Mouse (Mus musculus): Measurements from ENCODE around the gene Kctd14. TPM values are rescaled to one million over a fixed set of nuclear protein-coding genes. Genes with fewer than 3 reads are reported as not detected.
"Not testable (repeated sequence)": the region's sequence is repeated elsewhere in the genome, so short reads cannot be mapped to it uniquely, and the experiment has no call there.

Gene Kctd14
- 1 to 10 TPM; 2.3 to 3.6 TPM for total RNA-seq (2021)
- long read RNA-seq, experiment 1 = 0 reads
- long read RNA-seq, experiment 2, partial matches to known transcripts = 0 of 8 reads
- long read RNA-seq, experiment 2, other reads (novel, unspliced or antisense) = 4 of 8 reads

- DNase-seq (ENCODE audit: low spot score in 2 of 2) = not testable (repeated sequence)
Observed at GRCm38 (mm10) chr7:97451023-97451422, at the start of gene Kctd14. Kctd14 (plus strand) TSS chr7:97451323.

DNA sequence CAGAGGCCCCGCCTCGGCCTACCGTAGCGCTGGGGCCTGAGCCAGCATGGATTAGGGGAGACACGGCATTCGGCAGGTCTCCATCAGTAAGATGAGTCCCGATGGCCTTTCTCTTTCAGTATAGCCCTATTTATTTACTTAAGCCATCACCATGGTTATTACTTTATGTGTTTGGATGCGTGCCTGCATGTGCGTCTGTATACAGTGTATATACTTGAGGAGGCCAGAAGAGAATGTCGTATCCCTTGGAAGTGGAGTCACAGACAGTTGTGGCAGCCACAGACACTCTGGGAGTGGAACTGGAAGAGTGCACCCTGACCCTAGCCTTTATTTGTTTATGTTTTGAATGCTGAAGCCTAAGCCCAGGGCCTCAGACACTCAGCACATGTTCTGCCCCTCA is 44.0 kb upstream of the Kctd14 start:
- no peak for DNase-seq (ENCODE audit: low spot score in 2 of 2)

DNA sequence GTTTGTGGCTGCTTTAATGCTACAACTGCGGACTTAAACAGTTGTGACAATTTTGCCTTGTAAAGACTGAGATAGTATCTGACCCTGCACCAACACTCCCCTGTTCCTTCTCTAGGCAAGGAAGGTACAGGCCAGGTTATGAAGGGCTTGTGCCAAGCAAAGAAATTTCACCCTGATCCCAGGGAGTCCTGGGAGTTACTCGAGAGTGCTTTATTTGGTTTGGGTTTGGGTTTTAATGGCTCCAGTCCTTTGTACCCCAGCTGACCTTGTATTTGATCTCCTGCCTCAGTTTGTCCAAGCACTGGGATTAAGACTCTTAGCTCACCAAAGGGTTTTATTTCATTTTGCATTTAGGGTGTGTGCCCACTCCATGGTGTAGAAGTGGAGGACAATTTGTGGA is 40.0 kb upstream of the Kctd14 start:
- DNase-seq (ENCODE audit: low spot score in 2 of 2) = no peak

GRCm38 (mm10) chr7:97411575-97411974 is 39.5 kb upstream of the Kctd14 start:
- no peak for DNase-seq (ENCODE audit: low spot score in 2 of 2)

- DNase-seq (ENCODE audit: low spot score in 2 of 2) = no peak
Observed at GRCm38 (mm10) chr7:97413981-97414380, 37.1 kb upstream of the Kctd14 start.

DNA sequence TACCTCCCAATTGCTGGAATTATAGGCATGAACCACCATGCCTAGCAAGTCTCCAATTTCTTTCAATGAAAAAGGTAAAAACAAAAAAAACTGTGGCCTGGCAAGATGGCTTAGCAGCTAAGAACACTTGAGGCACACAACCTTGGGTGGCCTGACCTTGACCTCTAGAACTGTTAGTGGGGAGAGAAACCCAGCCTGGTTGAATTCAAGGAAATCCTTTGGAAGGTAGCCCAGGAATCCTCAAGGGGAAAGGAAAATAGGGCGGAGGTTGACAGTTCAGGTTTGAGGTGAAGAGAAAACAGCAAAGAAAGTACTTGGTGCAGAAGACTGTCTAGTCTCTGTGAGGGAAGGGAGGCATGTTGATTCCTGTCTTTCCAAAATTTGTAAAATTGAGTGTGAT is 36.7 kb upstream of the Kctd14 start:
- no peak for DNase-seq (ENCODE audit: low spot score in 2 of 2)

- no peak for DNase-seq (ENCODE audit: low spot score in 2 of 2)
Observed at GRCm38 (mm10) chr7:97414915-97415687, 36.0 kb upstream of the Kctd14 start.

- no peak for DNase-seq (ENCODE audit: low spot score in 2 of 2)
Observed at GRCm38 (mm10) chr7:97416473-97416872, 34.6 kb upstream of the Kctd14 start.

GRCm38 (mm10) chr7:97416906-97417777 is 34.0 kb upstream of the Kctd14 start, which contains the start of gene Thrsp:
Thrsp (minus strand) TSS chr7:97417730.
- peak; percentile 75 to 91 for DNase-seq (ENCODE audit: low spot score in 2 of 2)

- DNase-seq (ENCODE audit: low spot score in 2 of 2) = no peak
Observed at GRCm38 (mm10) chr7:97418717-97419116, 32.4 kb upstream of the Kctd14 start.

GRCm38 (mm10) chr7:97419163-97419562 is 32.0 kb upstream of the Kctd14 start:
- no peak for DNase-seq (ENCODE audit: low spot score in 2 of 2)

DNA sequence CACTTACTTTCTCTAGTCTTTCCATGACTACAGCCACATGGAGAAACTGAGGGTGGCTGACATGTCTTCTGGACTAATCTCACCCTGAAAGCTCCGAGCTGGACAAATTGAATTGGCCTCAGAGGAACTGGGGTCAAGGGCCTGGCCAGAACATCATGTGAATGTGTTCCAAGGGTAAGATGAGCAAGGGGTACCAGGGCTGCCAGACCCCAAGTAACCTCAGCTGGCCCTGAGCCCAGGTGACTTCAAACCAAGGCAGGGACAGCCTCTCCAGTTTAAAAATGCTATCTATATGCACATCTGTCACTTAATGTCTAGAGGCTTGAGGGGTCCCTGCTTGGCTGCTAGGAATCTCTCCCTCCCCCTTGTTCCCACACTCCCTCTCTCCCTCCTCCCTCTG is 30.7 kb upstream of the Kctd14 start:
- DNase-seq (ENCODE audit: low spot score in 2 of 2) = no peak

GRCm38 (mm10) chr7:97420958-97421651 is 30.0 kb upstream of the Kctd14 start:
- DNase-seq (ENCODE audit: low spot score in 2 of 2) = peak in 1 of 2 experiments; percentile 45

- DNase-seq (ENCODE audit: low spot score in 2 of 2) = no peak
Observed at GRCm38 (mm10) chr7:97423754-97424153, 27.4 kb upstream of the Kctd14 start.

DNA sequence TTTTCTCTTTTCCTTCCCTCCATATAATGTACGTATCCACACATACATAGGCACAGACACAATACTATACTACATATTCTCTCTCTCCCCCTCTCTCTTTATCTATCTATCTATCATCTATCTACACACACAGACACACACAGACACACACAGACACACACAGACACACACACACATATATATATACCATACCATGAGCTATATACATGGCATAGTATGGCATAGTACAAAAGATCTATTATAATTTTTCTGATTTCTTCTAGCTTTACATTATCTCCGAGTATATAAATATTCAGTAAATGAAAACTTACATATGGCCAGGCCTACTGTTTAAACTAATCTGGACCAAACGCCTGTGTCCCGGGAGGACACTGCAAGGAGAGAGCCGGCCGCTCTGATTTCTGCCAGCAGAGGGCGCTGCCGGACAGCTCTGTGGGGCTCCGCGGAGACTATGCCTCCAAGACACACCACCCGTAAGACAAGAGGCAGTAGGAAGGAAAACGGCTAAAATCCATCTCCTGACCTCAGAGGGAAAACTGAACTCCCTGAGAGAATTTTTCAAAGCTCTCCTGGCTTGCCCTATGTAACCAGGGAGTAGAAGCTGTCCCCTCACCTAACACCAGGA is 26.4 kb upstream of the Kctd14 start:
- peak; percentile 83 to 89 for DNase-seq (ENCODE audit: low spot score in 2 of 2)

DNA sequence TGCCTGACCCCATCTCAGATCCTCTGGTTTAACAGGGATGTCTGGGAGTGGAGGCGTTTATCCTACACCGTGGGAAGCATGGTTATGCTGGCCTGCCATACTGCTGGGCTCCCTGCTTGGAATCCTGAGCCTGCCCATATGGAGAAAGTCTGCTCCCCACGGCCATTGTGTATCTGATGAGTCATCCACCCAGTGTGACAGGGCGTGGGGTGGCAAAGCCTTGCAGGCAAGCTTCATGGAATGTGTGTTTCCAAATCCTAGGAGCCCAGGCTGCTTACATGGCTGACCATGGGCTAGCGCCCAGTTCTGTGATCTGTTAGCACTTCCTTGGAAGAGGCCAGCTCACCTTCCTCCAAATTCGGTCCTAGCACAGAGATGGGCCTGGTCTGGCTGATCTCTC is 24.6 kb upstream of the Kctd14 start:
- DNase-seq (ENCODE audit: low spot score in 2 of 2) = no peak

DNA sequence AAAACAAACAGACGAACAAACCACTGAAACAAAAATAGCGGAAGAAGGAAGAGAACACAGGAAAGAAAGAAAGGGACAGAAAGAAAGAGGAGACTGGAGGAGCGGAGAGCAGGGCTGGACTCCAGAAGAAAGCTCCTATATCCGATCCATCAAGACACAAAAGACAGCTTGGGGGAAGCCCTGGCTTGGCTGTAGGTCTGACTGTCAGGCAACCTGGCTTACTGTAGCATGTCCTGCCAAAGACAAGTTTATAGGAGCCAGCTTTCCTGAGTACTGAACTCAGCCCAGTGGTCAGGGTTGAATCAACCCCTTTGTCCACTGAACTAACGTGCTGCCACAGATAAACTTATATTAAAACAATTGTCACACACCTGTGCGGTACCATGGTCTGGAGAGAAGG is 23.8 kb upstream of the Kctd14 start:
- no peak for DNase-seq (ENCODE audit: low spot score in 2 of 2)

GRCm38 (mm10) chr7:97427778-97428420 is 23.2 kb upstream of the Kctd14 start:
- peak; percentile 33 to 65 for DNase-seq (ENCODE audit: low spot score in 2 of 2)

GRCm38 (mm10) chr7:97429705-97430104 is 21.4 kb upstream of the Kctd14 start:
- no peak for DNase-seq (ENCODE audit: low spot score in 2 of 2)

DNA sequence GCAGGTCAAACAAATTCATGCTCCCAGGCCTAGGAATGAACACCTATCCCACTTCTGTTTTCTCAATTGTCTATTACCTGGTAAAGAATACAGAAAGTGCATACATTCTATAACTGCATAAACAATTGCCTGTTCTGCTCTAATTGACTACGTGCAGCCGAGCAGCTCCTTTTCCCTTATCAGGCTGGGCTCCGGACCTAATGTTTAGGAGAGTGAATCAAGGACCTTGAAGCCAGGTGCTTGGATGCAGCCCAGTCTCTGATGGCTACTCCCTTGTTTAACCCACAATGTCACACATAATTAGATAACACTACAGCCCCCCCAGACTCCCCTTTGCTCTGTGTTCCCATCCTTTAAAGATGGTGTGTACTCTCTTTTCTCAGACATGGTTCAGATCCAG is 17.6 kb upstream of the Kctd14 start:
- DNase-seq (ENCODE audit: low spot score in 2 of 2) = not testable (repeated sequence)

Data from layer of hippocampus, postnatal 14 days (tissue).